Mouse (Mus musculus) embryonic facial prominence, embryonic 11.5 days (tissue): ENCODE measurements around the gene Kcnj13. TPM values are rescaled to one million over a fixed set of nuclear protein-coding genes. Genes with fewer than 3 reads are reported as not detected.

ENCODE experiments used
- polyA plus RNA-seq: library from polyadenylated mRNA; unstranded; fragments of >200 nt; fragmentation: Nextera tagmentation; extraction: Ambion mirVana; gene quantifications from 2 replicates; pipeline ENCODE4 v1.2.1, GENCODE M21; 2014

Gene Kcnj13
- polyA plus RNA-seq, 1 experiment from 2014 or later = 0.25 TPM

Other genes starting within 250 kb of the Kcnj13 start
- gene Ecel1, start 238.2 kb downstream of the Kcnj13 start, polyA plus RNA-seq = 0.74 and 2.1 TPM in 2 replicates
- gene Prss56, start 211.4 kb downstream of the Kcnj13 start, polyA plus RNA-seq = 0.28 and 0.74 TPM in 2 replicates
- gene Chrnd, start 204.1 kb downstream of the Kcnj13 start, polyA plus RNA-seq = 0.15 and 0.22 TPM in 2 replicates
- 2.2 and 2.3 TPM in 2 replicates for gene Chrng, start 190.1 kb downstream of the Kcnj13 start, polyA plus RNA-seq
- 141 and 148 TPM in 2 replicates for gene Eif4e2, start 180.8 kb downstream of the Kcnj13 start, polyA plus RNA-seq
- gene Efhd1, start 130.4 kb downstream of the Kcnj13 start, polyA plus RNA-seq = 0.81 and 1.1 TPM in 2 replicates
- 49.1 and 49.4 TPM in 2 replicates for gene Gigyf2, start 67.7 kb downstream of the Kcnj13 start, polyA plus RNA-seq
- 0.52 TPM in 1 of 2 replicates, not detected in the other for gene Snorc, start 75.5 kb upstream of the Kcnj13 start, polyA plus RNA-seq
- gene Neu2, start 115.2 kb upstream of the Kcnj13 start, polyA plus RNA-seq = not detected in 2 replicates
- gene Ngef, start 179.1 kb upstream of the Kcnj13 start, polyA plus RNA-seq = 1.5 TPM in 2 replicates
- gene Inpp5d, start 225.6 kb upstream of the Kcnj13 start, polyA plus RNA-seq = 2.9 and 3.3 TPM in 2 replicates